Mouse (Mus musculus): ENCODE data around the gene Orc3.

DNA sequence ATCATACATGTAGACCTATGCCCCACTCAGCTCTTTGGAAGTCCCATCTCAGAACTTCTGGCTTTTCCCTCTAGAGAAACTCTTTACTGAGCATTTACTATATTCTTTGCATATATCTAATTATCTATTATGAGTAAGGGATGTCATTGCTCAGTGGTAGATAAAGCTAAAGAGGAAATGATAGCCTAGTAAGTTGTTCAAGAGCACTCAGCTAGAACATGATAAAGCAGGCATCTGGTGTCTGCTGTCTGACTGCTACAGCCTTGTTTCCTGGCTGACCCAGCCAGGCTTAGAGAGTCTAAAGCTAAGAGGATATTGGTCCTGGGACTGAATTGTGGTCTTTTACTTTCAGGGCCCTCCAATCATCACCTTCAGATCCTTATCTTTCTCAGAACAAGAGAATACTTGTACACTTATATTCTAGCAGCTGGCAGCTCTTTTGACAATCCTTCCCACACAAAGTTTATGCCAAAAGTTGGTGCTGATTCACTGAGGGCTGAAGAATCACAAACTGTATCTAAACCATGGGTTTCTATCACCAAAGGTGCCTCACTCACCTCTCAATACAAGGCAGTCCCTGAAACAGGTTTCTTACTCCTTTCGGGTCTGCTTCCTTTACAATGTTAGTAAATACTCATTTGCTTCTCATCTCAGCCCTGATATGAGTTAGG lies 86.2 kb downstream of the Orc3 start:
- TF ChIP-seq CTCF (IDR thresholded peaks at IDR 0.05; ENCODE audit: extremely low read depth, insufficient read depth, low read length) (no peak), POLR2A (IDR thresholded peaks at IDR 0.05; ENCODE audit: extremely low read depth, insufficient read depth, low read length) (no peak)
